Mouse (Mus musculus) midbrain, embryonic 10.5 days (tissue): ENCODE measurements at regions not wholly inside any gene's neighbourhood (a gene's known extent, or its start where the extent isn't known, plus 50 kb on each side); places are given as distances from the start of the nearest gene placed in this dataset.
"Not testable (repeated sequence)": the region's sequence is repeated elsewhere in the genome, so short reads cannot be mapped to it uniquely, and the experiment has no call there.

Experiments used
- DNase-seq: peaks from one replicate; pipeline ENCODE4 v3.0.0-alpha.2; 2017; ENCODE audit warnings: low spot score
- H3K27ac ChIP-seq: fragments of 300-500 bp; sonication (generic); replicated peaks from 2 replicates; pipeline ENCODE4 v1.5.1; 2016; ENCODE audit warnings: mild to moderate bottlenecking
- H3K27me3 ChIP-seq: fragments of 300-500 bp; sonication (generic); 2 replicates; pipeline ENCODE4 v1.6.1; 2016; ENCODE audit warnings: low read depth, mild to moderate bottlenecking; ENCODE audit not compliant: poor library complexity, severe bottlenecking
- H3K36me3 ChIP-seq: fragments of 300-500 bp; sonication (generic); 2 replicates; pipeline ENCODE4 v1.6.1; 2016; ENCODE audit warnings: mild to moderate bottlenecking, moderate library complexity
- H3K4me1 ChIP-seq: fragments of 300-500 bp; sonication (generic); 2 replicates; pipeline ENCODE4 v1.6.1; 2016
- H3K4me3 ChIP-seq: fragments of 300-500 bp; sonication (generic); 2 replicates; pipeline ENCODE4 v1.5.1; 2016; ENCODE audit warnings: mild to moderate bottlenecking, moderate library complexity
- H3K9me3 ChIP-seq: fragments of 300-500 bp; sonication (generic); replicated peaks from 2 replicates; pipeline ENCODE4 v1.6.1; 2016; ENCODE audit warnings: mild to moderate bottlenecking
- WGBS: fragments of 180-500 bp; shearing (Covaris S2); methylation state at CpG from one replicate; pipeline ENCODE4 v1.1.7; 2016; 5-methylcytosine and 5-hydroxymethylcytosine counted together

DNA sequence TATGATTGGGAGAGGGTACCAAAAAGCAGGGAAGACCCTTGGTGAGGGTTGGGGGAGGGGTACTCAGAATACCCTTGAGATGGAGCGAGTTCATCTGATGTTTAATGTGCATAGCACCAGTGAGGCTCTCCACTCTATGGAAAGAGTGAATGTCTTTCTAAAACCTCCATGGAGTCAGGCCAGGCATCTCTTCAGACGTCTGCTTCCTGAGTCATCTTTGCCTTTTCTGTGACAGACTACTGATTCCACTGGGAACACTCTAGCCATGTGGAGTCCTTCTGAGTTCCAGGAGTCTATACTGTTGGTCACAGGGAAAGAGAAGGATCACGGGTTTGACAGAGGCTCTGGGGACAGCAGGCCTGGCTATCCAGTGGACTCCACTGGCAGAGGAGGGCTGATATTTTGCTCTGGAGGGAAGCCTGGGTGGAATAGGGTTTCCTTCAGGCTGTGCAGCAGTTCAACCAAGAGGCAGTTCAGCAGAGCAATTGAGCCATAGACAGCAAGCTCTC is 169.9 kb downstream of the Bcl2l11 start:
- H3K27me3 ChIP-seq, result no peaks in the 10 kb centered on the region
- no peak overlapping the region for H3K4me3 ChIP-seq
- peaks cover 6% of the 10 kb centered on the region; the same call in 1 of the 2 replicates for H3K9me3 ChIP-seq
- H3K27ac ChIP-seq, result no peak overlapping the region
- 85% methylated on average over 3 of the region's 3 CpGs for WGBS
- DNase-seq, result no peak
- no peaks in the 10 kb centered on the region for H3K36me3 ChIP-seq
- H3K4me1 ChIP-seq, result no peaks in the 10 kb centered on the region

DNA sequence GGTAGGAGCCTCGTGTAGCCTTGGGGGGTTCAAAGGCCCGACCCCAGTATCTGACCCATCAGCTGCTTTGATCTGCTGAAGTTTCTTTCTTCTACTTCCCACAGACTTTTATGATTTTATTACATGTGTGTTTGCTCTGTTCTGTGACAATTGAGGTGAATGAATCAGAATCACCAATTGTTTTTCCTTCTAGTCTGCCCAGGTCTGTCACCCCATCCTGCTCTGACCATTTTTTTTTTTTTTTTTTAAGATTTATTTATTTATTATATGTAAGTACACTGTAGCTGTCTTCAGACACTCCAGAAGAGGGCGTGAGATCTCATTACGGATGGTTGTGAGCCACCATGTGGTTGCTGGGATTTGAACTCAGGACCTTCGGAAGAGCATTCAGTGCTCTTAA is 170.6 kb downstream of the Bcl2l11 start:
- not testable (repeated sequence) for H3K9me3 ChIP-seq, H3K27ac ChIP-seq
- WGBS, result 90% methylated on average over 5 of the region's 5 CpGs

DNA sequence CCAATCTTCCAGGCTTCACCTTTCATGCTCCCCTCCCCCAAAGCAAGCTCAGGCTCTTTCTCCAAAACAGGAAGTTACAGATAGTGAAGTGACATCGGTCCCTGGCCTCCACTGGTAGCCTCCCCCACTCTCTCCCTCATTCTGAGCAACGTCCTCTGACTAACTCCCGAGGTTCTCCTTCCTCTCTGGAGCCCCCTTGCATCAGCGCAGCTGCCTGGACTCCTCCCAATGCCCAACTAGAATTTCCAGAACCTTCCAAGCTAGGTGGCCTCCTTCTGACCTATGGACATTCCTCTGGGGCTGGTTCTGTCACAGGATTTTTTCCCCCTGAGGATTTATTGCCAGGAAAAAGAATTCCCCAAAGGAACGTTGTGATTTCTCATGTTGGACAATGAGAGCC is 171.1 kb downstream of the Bcl2l11 start:
- no peaks in the 10 kb centered on the region for H3K9me3 ChIP-seq
- DNase-seq, result no peak
- H3K4me3 ChIP-seq, result no peak overlapping the region
- 71% methylated on average over 5 of the region's 5 CpGs for WGBS
- H3K27me3 ChIP-seq, result peaks cover 8% of the 10 kb centered on the region
- no peak overlapping the region for H3K27ac ChIP-seq
- no peaks in the 10 kb centered on the region for H3K4me1 ChIP-seq
- H3K36me3 ChIP-seq, result no peaks in the 10 kb centered on the region

More for the DNA sequence above, 170.6 kb downstream of the Bcl2l11 start:
- H3K4me3 ChIP-seq, H3K36me3 ChIP-seq, H3K4me1 ChIP-seq, H3K27me3 ChIP-seq, DNase-seq: not testable (repeated sequence)

DNA sequence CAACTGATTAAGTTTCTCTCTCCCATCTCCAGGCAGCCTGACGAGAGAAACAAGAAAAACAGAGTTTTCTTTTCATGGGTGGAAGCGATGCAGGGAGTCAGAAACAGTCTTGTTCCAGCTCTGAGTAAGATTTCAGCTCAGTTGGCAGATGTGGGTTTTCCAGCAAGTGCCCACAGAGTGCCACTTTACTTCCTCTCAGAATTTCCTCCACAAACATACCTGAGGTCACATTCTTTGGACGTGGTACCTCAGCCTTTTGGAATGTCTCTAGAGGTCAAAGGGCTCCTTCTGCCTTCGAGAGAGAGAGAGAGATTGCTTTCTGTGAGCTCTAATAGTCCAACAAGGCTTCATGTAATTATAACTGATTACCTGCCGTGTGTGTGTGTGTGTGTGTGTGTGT is 172.0 kb downstream of the Bcl2l11 start:
- Histone ChIP-seq H3K4me3 (no peak overlapping the region), H3K27ac (no peak overlapping the region), H3K36me3 (no peaks in the 10 kb centered on the region), H3K9me3 (no peaks in the 10 kb centered on the region), H3K4me1 (no peaks in the 10 kb centered on the region), H3K27me3 (peaks cover 17% of the 10 kb centered on the region)
- 67% methylated on average over 5 of the region's 5 CpGs for WGBS
- DNase-seq, result no peak

DNA sequence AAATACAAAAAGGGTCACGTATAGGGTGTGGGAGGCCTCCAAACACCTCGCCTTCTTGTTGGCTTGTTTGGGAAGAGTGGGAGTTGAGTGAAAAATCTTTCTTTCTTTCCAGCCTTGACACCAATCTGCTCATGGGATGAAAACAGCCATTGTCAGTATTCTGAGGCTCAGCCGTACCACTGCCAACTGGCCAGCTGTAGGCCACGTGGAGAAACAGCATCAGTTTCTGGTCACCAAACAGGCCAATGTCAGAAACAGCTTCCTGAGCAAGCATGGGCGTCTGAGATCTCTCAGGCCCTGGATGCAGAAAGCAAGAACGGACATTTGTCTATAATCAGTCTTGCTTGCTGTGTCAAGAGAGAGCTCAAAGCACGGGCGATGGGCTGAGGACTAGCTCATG is 173.2 kb downstream of the Bcl2l11 start:
- 86% methylated on average over 8 of the region's 8 CpGs for WGBS
- peaks cover 4% of the 10 kb centered on the region for H3K4me1 ChIP-seq
- DNase-seq, result no peak

DNA sequence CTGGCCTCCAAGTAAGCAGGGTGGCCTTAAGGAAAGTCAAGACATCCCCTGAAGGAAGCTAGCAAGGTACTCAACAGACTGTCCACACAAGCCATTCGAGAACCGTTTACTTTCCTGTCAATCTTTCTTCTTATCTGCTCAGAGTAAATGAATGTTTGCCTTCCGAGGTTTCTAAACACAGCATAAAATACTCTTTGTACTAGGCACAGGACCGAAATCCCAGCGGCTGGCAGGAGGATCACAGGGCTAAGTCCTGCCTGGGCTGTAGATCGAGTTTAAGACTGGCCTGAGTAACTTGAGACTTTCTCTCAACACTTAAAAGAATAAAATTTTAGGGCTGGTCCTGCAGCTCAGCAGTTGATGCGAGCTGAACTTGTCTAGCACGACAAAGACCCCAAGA is 175.9 kb downstream of the Bcl2l11 start:
- Histone ChIP-seq H3K36me3 (no peaks in the 10 kb centered on the region), H3K4me1 (peaks cover 19% of the 10 kb centered on the region), H3K27me3 (peaks cover 33% of the 10 kb centered on the region), H3K27ac (no peak overlapping the region), H3K4me3 (no peak overlapping the region), H3K9me3 (no peaks in the 10 kb centered on the region)
- DNase-seq, result no peak
- WGBS, result 45% methylated on average over 8 of the region's 8 CpGs

More for the DNA sequence above, 173.2 kb downstream of the Bcl2l11 start:
- H3K9me3 ChIP-seq, result no peaks in the 10 kb centered on the region
- H3K36me3 ChIP-seq, result no peaks in the 10 kb centered on the region
- no peak overlapping the region for H3K27ac ChIP-seq
- H3K27me3 ChIP-seq, result peaks cover 21% of the 10 kb centered on the region
- H3K4me3 ChIP-seq, result no peak overlapping the region

DNA sequence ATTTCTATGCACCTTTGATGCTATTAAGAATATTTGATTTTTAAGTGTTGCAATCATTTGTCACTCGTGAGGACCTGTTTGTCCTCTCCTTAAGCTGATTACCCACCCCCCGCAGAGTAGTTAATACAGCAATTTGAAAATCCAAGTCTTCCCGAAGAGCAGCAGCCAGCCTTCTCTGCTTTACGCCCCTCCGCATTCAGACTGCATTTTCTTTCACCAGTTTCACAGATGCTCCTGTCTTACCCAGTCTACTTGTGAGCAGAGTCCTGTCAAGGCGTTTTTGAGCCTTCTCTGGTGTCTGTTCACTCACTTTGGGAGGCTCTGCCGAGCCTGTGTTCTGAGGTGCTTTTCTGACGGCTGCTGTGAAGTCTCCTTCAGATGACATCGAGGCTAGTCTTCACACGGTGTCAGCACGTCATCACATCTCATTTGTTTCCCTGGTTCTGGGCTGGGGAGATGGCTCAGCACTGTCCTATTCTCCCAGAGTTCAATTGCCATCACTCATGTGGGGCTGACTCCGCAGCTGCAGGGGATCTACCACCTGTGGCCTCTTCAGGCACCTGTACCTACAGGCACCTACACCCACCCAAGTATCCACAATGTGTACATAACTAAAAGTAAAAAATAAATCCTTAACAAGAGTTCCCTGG is 178.3 kb downstream of the Bcl2l11 start:
- no peak overlapping the region for H3K27ac ChIP-seq
- peak overlapping the region; percentile 31 for H3K4me3 ChIP-seq
- H3K4me1 ChIP-seq, result peaks cover 19% of the 10 kb centered on the region
- 6% methylated on average over 12 of the region's 12 CpGs for WGBS
- DNase-seq, result no peak
- H3K9me3 ChIP-seq, result no peaks in the 10 kb centered on the region
- H3K36me3 ChIP-seq, result no peaks in the 10 kb centered on the region
- peaks cover 35% of the 10 kb centered on the region for H3K27me3 ChIP-seq

DNA sequence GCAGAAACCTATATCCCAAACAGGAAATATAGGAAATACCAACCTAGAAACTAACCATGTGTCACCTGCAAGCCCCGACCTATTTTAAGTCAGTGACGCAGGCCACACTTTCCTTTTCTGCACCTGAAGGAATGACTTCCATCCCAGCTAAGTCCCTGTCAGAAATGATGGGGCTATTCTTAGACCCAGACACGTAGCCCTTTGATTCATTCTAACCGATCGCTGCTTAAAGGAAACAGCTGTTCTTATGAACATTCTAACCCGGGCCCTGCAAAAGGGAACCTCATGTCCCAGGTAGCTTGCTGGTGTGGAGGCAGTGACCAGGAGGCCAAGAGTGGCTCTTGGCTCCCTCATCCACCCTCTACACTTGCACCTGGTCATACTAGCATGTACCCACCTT is 180.9 kb downstream of the Bcl2l11 start:
- DNase-seq, result no peak
- Histone ChIP-seq H3K36me3 (no peaks in the 10 kb centered on the region), H3K27me3 (peaks cover 46% of the 10 kb centered on the region), H3K27ac (no peak overlapping the region), H3K4me3 (no peak overlapping the region), H3K4me1 (peaks cover 26% of the 10 kb centered on the region), H3K9me3 (no peaks in the 10 kb centered on the region)
- 85% methylated on average over 6 of the region's 6 CpGs for WGBS

DNA sequence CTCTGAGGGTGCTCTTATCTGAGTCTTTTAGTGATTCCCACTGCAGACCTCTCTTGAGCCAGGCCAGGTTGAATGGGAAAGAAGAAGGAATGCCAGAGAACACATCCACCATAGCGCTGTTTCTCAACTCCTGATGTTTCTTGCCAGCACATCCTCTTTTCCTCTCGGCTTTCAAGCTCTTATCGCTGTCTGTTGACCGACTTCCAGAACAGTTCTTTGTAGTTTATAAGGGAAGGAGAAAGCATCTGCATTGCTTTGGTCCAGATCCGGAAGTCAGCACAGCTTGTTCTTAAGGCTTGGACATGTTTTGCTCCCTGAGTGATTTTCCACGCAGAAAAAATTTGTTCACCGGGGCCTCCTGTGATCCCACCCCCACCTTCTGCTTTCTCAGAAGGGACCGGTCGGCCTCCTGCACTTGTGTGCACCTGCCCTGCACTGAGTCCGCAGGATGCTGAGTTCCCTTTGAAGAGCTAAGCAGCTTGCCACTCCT is 183.7 kb downstream of the Bcl2l11 start:
- WGBS, result 29% methylated on average over 10 of the region's 10 CpGs
- Histone ChIP-seq H3K36me3 (no peaks in the 10 kb centered on the region), H3K9me3 (no peaks in the 10 kb centered on the region), H3K27me3 (peaks cover 37% of the 10 kb centered on the region), H3K4me3 (no peak overlapping the region), H3K4me1 (peaks cover 41% of the 10 kb centered on the region), H3K27ac (no peak overlapping the region)
- DNase-seq, result no peak

DNA sequence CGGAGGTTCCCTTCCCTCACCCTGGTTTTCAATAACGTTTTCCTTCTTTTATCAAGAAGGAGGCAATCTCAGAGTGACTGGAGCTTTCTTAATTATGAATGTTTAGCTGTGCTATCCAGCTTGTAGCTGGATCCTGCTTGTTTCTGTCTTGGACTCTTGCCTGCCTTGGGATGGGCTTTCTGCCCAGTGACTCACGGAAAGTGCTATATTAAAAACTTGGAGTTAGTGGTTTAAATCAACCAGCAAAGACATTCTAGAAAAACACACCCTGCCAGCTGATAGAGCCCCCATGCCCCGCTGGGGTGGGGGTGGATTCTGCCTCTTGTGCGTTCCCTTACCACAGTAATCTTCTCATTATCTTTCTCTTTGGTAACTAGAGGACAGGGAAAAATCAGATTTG is 184.2 kb downstream of the Bcl2l11 start:
- H3K4me1 ChIP-seq, result peaks cover 36% of the 10 kb centered on the region
- DNase-seq, result no peak
- 33% methylated on average over 5 of the region's 5 CpGs for WGBS
- peaks cover 37% of the 10 kb centered on the region for H3K27me3 ChIP-seq
- no peak overlapping the region for H3K4me3 ChIP-seq
- no peak overlapping the region for H3K27ac ChIP-seq
- no peaks in the 10 kb centered on the region for H3K9me3 ChIP-seq
- no peaks in the 10 kb centered on the region for H3K36me3 ChIP-seq

DNA sequence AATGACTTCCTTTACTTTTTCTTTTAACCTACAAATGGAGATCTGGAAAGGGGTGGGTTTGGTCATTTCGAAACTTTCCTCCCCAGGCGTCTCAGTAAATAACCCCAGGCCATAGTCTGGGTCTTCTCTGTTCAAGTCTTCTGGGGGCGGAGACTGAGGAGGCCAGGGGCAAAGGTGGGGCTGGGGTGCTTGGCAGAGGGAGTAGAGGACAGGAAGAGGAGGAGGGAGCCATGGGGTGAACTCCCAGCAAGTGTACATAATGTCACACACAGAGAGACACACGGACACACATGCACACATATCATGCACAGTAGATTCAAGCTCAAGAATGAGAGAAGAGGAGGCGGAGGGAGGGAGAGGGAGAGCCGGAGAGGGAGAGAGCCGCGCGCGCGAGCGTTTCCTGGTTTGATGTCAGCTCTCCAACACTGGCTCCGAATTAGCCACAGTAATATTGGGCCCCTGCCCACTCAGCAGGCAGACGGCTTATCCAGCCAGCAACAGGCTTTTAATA is 186.3 kb downstream of the Bcl2l11 start:
- Histone ChIP-seq H3K27ac (peak overlapping the region; percentile 72), H3K36me3 (no peaks in the 10 kb centered on the region), H3K4me1 (peaks cover 32% of the 10 kb centered on the region), H3K4me3 (peak overlapping the region; percentile 48), H3K27me3 (peaks cover 30% of the 10 kb centered on the region), H3K9me3 (no peaks in the 10 kb centered on the region)
- 1% methylated on average over 14 of the region's 14 CpGs for WGBS
- DNase-seq, result peak; percentile 48

DNA sequence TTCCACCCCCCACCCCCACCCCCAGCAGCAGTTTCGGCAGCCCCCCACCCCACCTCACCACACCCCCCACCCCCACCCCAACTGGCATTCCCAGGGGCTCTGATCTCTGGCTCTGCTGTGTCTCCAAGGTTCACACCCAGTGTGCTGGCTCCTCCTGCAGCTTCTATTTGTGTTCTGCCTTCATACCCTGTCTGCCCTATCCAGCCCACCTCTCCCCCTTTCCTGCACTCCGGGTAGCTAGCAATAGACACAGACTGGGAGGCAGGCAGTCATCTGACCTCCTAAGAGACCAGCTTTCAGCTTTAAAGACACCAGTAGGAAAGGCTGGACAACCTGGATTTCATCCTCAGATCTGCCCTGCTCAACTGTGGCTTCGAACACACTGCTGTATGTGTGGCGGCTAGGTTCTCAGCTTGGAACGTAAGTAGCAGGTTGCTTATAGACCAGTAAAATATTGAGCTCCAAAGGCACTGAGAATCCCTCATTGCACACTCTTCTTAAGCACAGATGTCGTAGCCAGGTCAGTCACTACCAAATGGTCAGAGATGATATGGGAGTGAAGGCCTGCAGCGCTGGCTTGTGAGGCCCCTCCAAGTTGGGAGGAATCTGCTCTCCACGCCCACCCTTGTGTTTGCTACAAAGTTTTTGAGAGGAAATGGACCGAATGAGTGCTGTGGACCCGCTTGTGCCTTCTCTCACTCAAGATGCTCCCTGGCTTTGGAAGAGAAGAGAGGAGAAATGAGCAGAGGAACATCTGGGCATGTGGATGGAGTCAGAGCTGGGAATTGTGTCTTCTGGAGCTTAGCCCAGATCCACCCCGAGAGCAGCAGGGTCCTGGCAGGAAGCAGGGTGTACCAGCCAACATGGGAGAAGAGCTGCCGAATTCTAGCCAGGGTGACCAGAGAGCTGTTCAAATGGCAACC is 187.1 kb downstream of the Bcl2l11 start:
- Histone ChIP-seq H3K36me3 (no peaks in the 10 kb centered on the region), H3K27me3 (peaks cover 30% of the 10 kb centered on the region), H3K9me3 (no peaks in the 10 kb centered on the region), H3K4me1 (peaks cover 32% of the 10 kb centered on the region), H3K4me3 (peak overlapping the region; percentile 48), H3K27ac (peak overlapping the region; percentile 72)
- WGBS, result 50% methylated on average over 12 of the region's 12 CpGs
- no peak for DNase-seq

DNA sequence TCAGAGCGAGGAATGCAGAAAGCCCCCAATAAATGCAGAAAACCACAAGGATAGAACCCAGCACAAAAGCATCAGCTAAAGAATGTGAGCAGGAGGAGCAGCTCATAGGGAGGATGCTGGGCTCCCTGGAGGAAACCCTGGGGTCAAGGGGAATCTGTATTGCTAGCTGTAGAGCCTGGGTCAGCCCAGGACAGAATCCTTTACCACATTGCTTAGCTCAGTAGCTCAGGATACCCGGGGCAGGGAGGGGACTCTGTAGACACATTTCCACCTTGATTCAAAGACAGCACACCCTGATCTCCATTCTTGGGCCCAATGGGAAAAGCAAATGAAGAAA is 187.7 kb downstream of the Bcl2l11 start:
- no peak overlapping the region for H3K4me3 ChIP-seq
- H3K36me3 ChIP-seq, result no peaks in the 10 kb centered on the region
- no peaks in the 10 kb centered on the region for H3K9me3 ChIP-seq
- peaks cover 30% of the 10 kb centered on the region for H3K27me3 ChIP-seq
- no peak overlapping the region for H3K27ac ChIP-seq
- H3K4me1 ChIP-seq, result peaks cover 32% of the 10 kb centered on the region
- no peak for DNase-seq
- 41% methylated on average over 2 of the region's 2 CpGs for WGBS
